Mouse (Mus musculus): ENCODE measurements around the gene Rab3d. TPM values are rescaled to one million over a fixed set of nuclear protein-coding genes. Genes with fewer than 3 reads are reported as not detected.
A peak's percentile ranks its signal among the peaks of the same experiment; 100 is the strongest.

Rab3d gene
- polyA plus RNA-seq, 1 experiment = 7.8 TPM

DNA sequence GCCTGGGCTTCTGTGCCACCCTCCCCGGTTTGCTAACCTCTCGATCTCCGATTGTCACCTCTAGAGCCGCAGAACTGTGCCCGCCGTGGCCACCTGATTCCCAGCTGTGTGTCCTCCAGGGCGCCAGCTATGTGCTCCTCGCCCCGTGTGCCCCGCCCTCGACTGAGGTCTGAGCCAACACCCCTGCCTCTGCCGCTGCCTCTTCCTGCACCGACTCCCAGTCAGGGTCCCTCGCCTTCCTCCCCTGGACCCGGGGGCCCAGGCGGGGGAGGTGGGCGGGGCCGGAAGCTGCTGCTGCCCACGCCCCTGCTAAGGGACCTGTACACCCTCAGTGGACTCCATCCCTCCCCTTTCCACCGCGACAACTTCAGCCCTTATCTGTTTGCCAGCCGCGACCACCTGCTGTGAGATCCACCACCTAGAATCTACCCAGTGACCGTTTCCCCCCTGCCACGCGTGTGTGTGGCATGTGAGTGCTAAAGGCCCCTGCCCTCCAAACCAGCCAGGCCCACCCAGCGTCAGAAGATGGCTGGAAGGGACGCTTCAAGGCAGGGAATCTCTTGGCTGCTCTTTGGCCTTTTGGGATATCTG, 29.6 kb upstream of the Rab3d start:
- Histone ChIP-seq H3K9ac (ENCODE audit: low read depth, poor library complexity, severe bottlenecking) (peak overlapping the region; percentile 8; the same call in 1 of the 2 replicates), H3K4me1 (ENCODE audit: control insufficient read depth, insufficient read depth, low read length) (peaks cover 4% of the 10 kb centered on the region), H3K36me3 (ENCODE audit: control insufficient read depth, insufficient read depth, low read length, poor library complexity, severe bottlenecking) (no peaks in the 10 kb centered on the region), H3K27me3 (ENCODE audit: control insufficient read depth, insufficient read depth, low read length, poor library complexity, severe bottlenecking) (no peaks in the 10 kb centered on the region), H3K27ac (ENCODE audit: insufficient read depth, low read length) (no peak overlapping the region), H3K9me3 (replicated peaks; ENCODE audit: control insufficient read depth, insufficient read depth, low read length, poor library complexity, severe bottlenecking) (no peaks in the 10 kb centered on the region), H3K4me3 (ENCODE audit: low read depth, low read length) (peak overlapping the region; percentile 39)
- TF ChIP-seq EP300 (IDR thresholded peaks at IDR 0.05; ENCODE audit: insufficient read depth, low read depth, low read length) (no peak), POLR2A (IDR thresholded peaks at IDR 0.05; ENCODE audit: insufficient read depth, low read length) (no peak), CTCF (IDR thresholded peaks at IDR 0.05; ENCODE audit: low read depth, low read length) (no peak)

DNA sequence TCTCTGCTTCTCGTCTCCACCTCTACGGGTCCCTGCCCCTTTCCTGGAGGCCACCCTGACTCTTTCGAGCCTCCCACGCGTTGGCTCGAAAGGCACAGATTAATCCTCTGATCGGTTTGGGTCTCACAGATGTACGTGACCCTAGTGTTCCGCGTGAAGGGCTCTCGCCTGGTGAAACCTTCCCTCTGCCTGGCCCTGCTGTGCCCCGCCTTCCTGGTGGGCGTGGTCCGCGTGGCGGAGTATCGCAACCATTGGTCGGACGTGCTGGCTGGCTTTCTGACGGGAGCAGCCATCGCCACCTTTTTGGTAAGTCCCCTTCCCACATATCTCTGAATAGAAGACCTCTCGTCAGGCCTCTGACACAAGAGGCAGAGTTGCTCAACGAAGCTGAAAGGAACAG, 26.3 kb upstream of the Rab3d start:
- no peaks in the 10 kb centered on the region for H3K27me3 ChIP-seq (ENCODE audit: control insufficient read depth, insufficient read depth, low read length, poor library complexity, severe bottlenecking)
- H3K36me3 ChIP-seq (ENCODE audit: control insufficient read depth, insufficient read depth, low read length, poor library complexity, severe bottlenecking) = no peaks in the 10 kb centered on the region
- TF ChIP-seq CTCF (IDR thresholded peaks at IDR 0.05; ENCODE audit: low read depth, low read length) (no peak), POLR2A (IDR thresholded peaks at IDR 0.05; ENCODE audit: insufficient read depth, low read length) (no peak), EP300 (IDR thresholded peaks at IDR 0.05; ENCODE audit: insufficient read depth, low read depth, low read length) (no peak)
- no peaks in the 10 kb centered on the region for H3K9me3 ChIP-seq (replicated peaks; ENCODE audit: control insufficient read depth, insufficient read depth, low read length, poor library complexity, severe bottlenecking)
- no peak overlapping the region for H3K9ac ChIP-seq (ENCODE audit: low read depth, poor library complexity, severe bottlenecking)
- H3K4me1 ChIP-seq (ENCODE audit: control insufficient read depth, insufficient read depth, low read length) = peaks cover 4% of the 10 kb centered on the region
- no peak overlapping the region for H3K4me3 ChIP-seq (ENCODE audit: low read depth, low read length)
- no peak overlapping the region for H3K27ac ChIP-seq (ENCODE audit: insufficient read depth, low read length)

DNA sequence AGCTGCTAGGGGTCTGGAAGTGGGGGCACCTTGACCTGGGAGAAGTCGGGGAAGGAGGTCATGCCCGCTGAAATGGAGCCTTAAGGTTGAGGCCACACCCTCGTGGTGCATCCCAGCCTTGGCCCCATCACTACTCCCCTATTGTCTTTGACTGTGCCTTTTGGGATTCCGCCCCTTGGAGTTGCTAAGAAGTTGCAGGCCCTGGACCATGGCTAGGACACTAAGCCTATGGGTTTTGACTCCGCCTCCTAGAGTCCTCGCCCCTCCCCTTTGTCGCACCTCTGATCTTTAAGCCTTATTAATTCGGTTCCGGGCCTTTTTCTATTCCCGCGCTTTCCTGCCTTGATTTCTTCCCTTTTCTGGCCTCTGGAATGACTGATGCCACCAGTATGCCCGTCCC, 25.6 kb upstream of the Rab3d start:
- no peak overlapping the region for H3K27ac ChIP-seq (ENCODE audit: insufficient read depth, low read length)
- no peak overlapping the region for H3K4me3 ChIP-seq (ENCODE audit: low read depth, low read length)
- H3K27me3 ChIP-seq (ENCODE audit: control insufficient read depth, insufficient read depth, low read length, poor library complexity, severe bottlenecking) = no peaks in the 10 kb centered on the region

DNA sequence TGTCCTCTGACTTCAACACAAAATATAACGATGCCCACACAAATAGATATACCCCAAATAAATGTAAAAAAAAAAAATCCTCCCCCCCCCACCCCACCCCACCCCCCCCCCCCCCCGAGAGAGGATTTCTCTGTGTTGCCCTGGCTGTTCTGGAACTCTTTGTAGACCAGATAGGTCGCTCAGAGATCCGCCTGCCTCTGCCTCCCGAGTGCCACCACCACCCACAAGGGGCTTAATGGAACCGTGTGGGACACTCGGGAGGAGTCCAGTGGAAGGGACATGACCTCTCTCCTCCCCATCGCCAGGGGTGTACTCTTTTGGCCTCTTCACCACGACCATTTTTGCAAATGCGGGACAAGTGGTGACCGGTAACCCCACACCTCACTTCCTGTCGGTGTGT, 25.1 kb upstream of the Rab3d start:
- Histone ChIP-seq H3K9me3 (replicated peaks; ENCODE audit: control insufficient read depth, insufficient read depth, low read length, poor library complexity, severe bottlenecking) (no peaks in the 10 kb centered on the region), H3K36me3 (ENCODE audit: control insufficient read depth, insufficient read depth, low read length, poor library complexity, severe bottlenecking) (no peaks in the 10 kb centered on the region), H3K4me3 (ENCODE audit: low read depth, low read length) (peak overlapping the region; percentile 10), H3K27me3 (ENCODE audit: control insufficient read depth, insufficient read depth, low read length, poor library complexity, severe bottlenecking) (no peaks in the 10 kb centered on the region), H3K27ac (ENCODE audit: insufficient read depth, low read length) (no peak overlapping the region), H3K4me1 (ENCODE audit: control insufficient read depth, insufficient read depth, low read length) (peaks cover 4% of the 10 kb centered on the region), H3K9ac (ENCODE audit: low read depth, poor library complexity, severe bottlenecking) (no peak overlapping the region)
- TF ChIP-seq CTCF (IDR thresholded peaks at IDR 0.05; ENCODE audit: low read depth, low read length) = no peak
- TF ChIP-seq EP300 (IDR thresholded peaks at IDR 0.05; ENCODE audit: insufficient read depth, low read depth, low read length) = no peak
- no peak for TF ChIP-seq POLR2A (IDR thresholded peaks at IDR 0.05; ENCODE audit: insufficient read depth, low read length)

More for the DNA sequence above, 25.6 kb upstream of the Rab3d start:
- peaks cover 4% of the 10 kb centered on the region for H3K4me1 ChIP-seq (ENCODE audit: control insufficient read depth, insufficient read depth, low read length)
- TF ChIP-seq CTCF (IDR thresholded peaks at IDR 0.05; ENCODE audit: low read depth, low read length) (no peak), POLR2A (IDR thresholded peaks at IDR 0.05; ENCODE audit: insufficient read depth, low read length) (no peak), EP300 (IDR thresholded peaks at IDR 0.05; ENCODE audit: insufficient read depth, low read depth, low read length) (no peak)
- H3K9ac ChIP-seq (ENCODE audit: low read depth, poor library complexity, severe bottlenecking) = no peak overlapping the region
- no peaks in the 10 kb centered on the region for H3K36me3 ChIP-seq (ENCODE audit: control insufficient read depth, insufficient read depth, low read length, poor library complexity, severe bottlenecking)
- no peaks in the 10 kb centered on the region for H3K9me3 ChIP-seq (replicated peaks; ENCODE audit: control insufficient read depth, insufficient read depth, low read length, poor library complexity, severe bottlenecking)

DNA sequence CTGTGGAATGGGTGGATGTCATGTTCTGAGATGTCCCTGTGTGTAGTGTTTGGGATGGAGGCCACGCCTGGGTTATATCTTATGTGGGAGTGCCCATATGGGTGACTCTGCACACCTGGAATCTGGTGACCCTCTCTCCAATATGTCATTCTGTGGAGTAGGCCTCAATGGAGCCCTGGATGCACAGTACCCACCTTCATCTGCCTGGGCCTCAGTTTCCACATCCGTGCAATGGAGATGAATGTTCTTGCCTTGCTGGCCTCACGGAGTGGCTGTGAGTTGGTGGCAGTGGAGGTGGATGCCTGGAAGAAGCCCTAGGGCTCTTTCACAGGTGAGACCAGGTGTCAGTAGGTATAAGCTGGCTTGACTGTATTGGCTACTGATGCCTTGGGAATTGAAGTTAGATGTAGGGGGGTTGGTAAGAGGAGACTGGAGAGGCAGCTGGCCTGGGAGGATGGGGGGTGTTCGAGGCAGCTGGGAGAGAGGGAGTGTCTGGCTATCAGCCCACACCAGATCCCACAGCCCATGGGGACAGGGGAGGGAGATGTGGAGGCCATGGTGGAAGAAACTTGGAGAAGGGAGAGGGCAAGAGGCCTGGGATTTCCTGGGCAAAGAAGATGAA, 20.4 kb upstream of the Rab3d start:
- no peak overlapping the region for H3K9ac ChIP-seq (ENCODE audit: low read depth, poor library complexity, severe bottlenecking)
- H3K4me1 ChIP-seq (ENCODE audit: control insufficient read depth, insufficient read depth, low read length) = peaks cover 2% of the 10 kb centered on the region
- no peak overlapping the region for H3K27ac ChIP-seq (ENCODE audit: insufficient read depth, low read length)
- H3K4me3 ChIP-seq (ENCODE audit: low read depth, low read length) = no peak overlapping the region
- no peak for TF ChIP-seq POLR2A (IDR thresholded peaks at IDR 0.05; ENCODE audit: insufficient read depth, low read length)
- no peak for TF ChIP-seq EP300 (IDR thresholded peaks at IDR 0.05; ENCODE audit: insufficient read depth, low read depth, low read length)
- no peak for TF ChIP-seq CTCF (IDR thresholded peaks at IDR 0.05; ENCODE audit: low read depth, low read length)
- H3K36me3 ChIP-seq (ENCODE audit: control insufficient read depth, insufficient read depth, low read length, poor library complexity, severe bottlenecking) = no peaks in the 10 kb centered on the region
- H3K27me3 ChIP-seq (ENCODE audit: control insufficient read depth, insufficient read depth, low read length, poor library complexity, severe bottlenecking) = no peaks in the 10 kb centered on the region
- no peaks in the 10 kb centered on the region for H3K9me3 ChIP-seq (replicated peaks; ENCODE audit: control insufficient read depth, insufficient read depth, low read length, poor library complexity, severe bottlenecking)

DNA sequence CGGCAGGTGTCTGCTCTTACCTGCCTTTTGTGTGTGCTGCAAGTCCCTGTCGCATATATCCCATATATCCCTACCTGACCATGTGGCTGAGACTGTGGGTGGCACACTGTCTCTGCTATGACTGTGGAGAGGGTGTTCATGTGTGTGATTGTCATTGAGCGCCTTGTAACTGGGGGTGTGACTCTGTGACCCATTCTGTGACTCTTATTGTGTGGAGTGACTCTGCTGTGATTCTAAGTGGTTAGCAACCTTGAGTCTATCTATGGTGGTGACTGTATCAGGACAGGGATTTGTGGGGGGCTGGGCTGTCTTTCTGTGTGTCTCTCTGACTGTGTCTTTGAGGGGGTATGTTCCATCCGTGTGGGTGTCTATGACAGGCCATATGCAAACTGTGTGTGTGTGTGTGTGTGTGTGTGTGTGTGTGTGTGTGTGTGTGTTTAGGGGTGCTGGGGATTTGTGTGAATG, 19.8 kb upstream of the Rab3d start:
- Histone ChIP-seq H3K4me1 (ENCODE audit: control insufficient read depth, insufficient read depth, low read length) (no peaks in the 10 kb centered on the region), H3K4me3 (ENCODE audit: low read depth, low read length) (no peak overlapping the region), H3K27me3 (ENCODE audit: control insufficient read depth, insufficient read depth, low read length, poor library complexity, severe bottlenecking) (no peaks in the 10 kb centered on the region), H3K36me3 (ENCODE audit: control insufficient read depth, insufficient read depth, low read length, poor library complexity, severe bottlenecking) (no peaks in the 10 kb centered on the region), H3K9me3 (replicated peaks; ENCODE audit: control insufficient read depth, insufficient read depth, low read length, poor library complexity, severe bottlenecking) (no peaks in the 10 kb centered on the region), H3K27ac (ENCODE audit: insufficient read depth, low read length) (no peak overlapping the region), H3K9ac (ENCODE audit: low read depth, poor library complexity, severe bottlenecking) (no peak overlapping the region)
- TF ChIP-seq EP300 (IDR thresholded peaks at IDR 0.05; ENCODE audit: insufficient read depth, low read depth, low read length) (no peak), CTCF (IDR thresholded peaks at IDR 0.05; ENCODE audit: low read depth, low read length) (no peak), POLR2A (IDR thresholded peaks at IDR 0.05; ENCODE audit: insufficient read depth, low read length) (no peak)
